Mouse (Mus musculus) layer of hippocampus, postnatal 14 days (tissue): Measurements from ENCODE around the gene Nck2. TPM values are rescaled to one million over a fixed set of nuclear protein-coding genes. Genes with fewer than 3 reads are reported as not detected.

ENCODE experiments used
- DNase-seq, 2 experiments: peaks; one replicate each; pipeline ENCODE4 v3.0.0; 2021 to 2022; ENCODE audit warnings: low spot score in 2 of 2, mixed read lengths in 1 of 2
- total RNA-seq, 2 experiments: library from RNA; stranded (reverse); gene quantifications; 2 replicates each; pipeline ENCODE4 v1.2.3; 2021

Nck2 gene
- total RNA-seq, 2 experiments from 2014 or later = 48.4 to 50.9 TPM

- DNase-seq = no peak
These were observed 21.7 kb downstream of the Nck2 start for GRCm38 (mm10) chr1:43465957-43466624.

DNA sequence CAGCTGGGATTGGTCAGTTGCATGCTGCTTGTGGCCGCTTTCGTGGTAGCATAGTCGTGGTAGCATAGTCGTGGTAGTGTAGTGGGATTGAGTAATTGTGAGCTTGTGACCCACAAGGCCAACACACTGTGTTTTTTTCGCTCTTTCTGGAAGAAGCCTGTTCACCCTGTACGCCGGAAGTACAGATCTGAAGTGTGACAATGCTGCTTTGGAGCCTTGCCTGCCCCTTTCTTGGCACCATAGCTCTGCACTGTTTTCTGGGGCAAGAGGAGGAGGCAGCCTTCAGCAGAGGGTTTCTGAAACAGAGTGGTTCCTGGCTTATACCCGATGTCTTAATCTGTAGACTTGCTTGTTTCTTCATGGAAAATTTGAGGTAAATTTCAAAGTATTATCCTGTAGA lies 23.3 kb downstream of the Nck2 start:
- peak in 1 of 2 experiments; percentile 47 for DNase-seq

- DNase-seq = no peak
These were observed 23.8 kb downstream of the Nck2 start for GRCm38 (mm10) chr1:43468207-43468606.

DNA sequence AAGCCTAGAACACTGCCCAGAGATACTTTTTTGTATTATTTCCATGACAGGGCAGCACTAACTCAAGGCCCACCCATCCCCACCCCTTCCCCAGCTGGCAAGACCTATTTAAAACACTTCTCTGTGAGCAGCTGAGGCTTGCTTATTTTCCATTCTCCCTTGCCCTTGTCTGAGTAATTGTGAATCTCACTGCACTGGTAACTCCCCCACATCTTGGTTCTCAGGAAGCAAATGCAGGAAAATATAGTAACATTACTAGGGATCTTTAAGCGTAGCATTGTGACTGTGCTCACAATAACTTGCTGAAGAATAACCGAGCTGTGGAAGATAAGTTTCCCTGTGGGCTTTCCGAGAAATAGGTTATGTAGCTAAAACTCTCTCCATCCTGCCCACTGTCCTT lies 24.6 kb downstream of the Nck2 start:
- DNase-seq = no peak

DNA sequence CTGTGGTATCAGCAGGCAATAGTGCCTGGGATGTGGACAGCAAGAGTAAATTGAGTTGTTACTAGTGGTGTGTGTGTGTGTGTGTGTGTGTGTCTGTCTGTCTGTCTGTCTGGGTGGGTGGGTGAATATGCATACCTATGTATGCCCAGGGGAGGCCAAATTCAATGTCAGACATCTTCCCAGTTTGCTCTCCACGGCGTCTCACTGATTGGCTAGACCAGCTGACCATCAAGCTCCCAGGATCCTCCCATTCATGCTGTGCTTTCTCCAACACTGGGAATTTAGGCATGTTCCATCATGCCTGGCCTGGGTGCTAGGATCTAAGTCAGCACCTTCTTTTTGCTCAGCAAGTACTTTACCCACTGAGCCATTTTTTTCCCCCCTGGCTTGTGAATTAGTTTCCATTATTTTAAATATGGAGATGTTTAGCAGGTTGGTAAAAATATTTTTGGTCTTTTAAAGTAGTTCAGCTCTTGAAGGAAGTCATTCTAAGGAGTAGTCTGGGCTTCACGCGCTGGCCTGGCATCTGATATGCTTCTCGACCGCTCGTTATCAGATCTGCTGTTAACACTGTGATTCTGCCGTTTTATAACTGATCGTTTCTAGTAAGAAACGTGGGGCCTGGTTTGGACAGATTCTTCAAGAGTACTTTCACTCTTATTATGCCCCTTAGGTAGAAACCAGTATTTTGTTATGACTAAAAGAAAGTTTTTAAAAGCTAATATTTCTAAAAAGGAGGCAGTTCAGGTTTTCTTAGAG lies 26.2 kb downstream of the Nck2 start:
- DNase-seq = no peak

- DNase-seq = no peak
These were observed 27.0 kb downstream of the Nck2 start for GRCm38 (mm10) chr1:43471180-43472045.

DNA sequence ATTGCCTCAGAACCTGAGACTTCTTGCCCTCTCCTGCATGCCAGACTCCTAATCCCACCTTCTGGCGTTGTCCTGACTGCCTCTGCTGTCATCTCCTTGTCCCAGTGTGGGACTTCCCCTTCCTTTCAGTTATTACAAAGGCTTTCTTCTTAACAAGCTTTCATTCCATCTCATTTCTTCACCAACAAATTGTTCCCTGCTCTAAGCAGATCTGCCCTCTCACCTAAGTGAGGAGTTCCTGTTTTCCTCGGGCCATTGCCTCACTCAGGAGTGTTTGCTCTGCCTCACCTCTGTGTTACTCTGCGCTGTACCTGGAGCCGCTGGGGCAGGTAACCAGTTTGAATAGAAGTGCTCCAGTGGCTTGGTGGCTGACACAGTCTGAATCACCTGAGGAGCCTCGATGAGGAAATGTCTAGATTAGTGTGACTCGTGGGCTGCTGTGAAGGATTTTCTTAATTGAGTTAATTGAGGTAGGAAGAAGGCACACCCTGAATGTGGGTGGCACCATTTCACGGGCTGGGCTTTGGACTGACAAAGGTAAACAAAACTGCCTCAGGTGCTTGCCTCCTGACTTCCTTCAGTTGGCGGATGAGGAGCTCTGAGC lies 27.8 kb downstream of the Nck2 start:
- DNase-seq = no peak

GRCm38 (mm10) chr1:43473734-43474534 lies 29.6 kb downstream of the Nck2 start:
- peak; percentile 72 to 74 for DNase-seq

GRCm38 (mm10) chr1:43474535-43475409 lies 30.4 kb downstream of the Nck2 start:
- peak in 1 of 2 experiments; percentile 26 for DNase-seq

DNA sequence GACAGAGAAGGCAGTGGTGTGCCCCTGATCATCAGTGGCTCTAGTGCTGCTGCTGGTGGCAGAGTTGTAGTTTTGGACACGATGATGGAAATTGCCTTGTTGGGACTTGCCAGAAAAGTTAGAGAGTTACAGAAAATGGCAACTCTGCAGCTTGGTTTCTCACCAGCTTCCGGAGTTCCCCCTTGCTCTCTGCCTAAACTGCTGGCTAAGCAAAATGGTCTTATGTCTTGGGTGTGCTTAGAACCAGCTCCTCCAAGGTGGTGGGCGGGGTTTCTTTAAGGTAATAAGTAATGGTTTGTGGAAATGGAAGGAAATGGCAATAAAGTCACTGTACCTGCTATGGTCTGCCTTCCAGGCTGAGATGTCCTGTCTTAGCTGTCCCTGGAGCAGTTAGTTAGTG lies 33.6 kb downstream of the Nck2 start:
- DNase-seq = no peak

GRCm38 (mm10) chr1:43485204-43485603 lies 40.8 kb downstream of the Nck2 start:
- no peak for DNase-seq

GRCm38 (mm10) chr1:43486500-43486899 lies 42.1 kb downstream of the Nck2 start:
- DNase-seq = no peak

DNA sequence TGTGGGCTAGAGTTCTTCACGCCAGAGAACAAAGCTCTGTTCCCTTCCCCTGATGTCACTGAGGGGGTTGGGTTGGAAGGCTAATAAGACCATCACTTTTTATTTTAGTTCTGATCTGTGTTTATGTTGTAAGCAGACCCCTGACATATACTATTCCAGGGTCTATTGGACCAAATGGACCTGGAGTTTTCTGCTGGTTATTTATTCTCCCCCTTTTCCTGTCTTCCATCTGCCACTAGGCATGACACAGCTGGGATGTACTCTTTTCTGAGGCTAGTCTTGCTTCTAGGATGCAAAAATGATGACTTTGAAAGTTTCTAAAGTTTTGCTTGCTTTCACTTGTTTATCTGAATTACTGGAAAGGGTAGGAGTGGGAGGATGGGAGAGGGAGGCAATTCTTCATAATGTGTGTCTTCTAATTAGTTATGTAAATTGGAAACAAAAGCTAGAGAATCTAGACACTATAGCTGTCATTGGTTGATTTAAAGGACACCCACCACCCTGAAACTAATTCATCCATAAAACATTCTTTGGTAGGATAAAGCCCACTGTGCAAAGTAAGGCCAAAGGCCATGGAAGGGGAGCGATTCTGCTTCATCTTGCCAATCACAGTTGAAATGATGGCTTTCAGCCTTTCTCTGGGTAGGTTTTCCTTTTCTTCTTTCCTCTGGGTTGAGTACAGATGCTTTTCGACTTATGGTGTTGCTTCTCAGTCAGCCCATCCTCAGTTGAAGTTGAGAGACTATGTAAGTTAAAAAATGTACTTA lies 42.8 kb downstream of the Nck2 start:
- DNase-seq = no peak

DNA sequence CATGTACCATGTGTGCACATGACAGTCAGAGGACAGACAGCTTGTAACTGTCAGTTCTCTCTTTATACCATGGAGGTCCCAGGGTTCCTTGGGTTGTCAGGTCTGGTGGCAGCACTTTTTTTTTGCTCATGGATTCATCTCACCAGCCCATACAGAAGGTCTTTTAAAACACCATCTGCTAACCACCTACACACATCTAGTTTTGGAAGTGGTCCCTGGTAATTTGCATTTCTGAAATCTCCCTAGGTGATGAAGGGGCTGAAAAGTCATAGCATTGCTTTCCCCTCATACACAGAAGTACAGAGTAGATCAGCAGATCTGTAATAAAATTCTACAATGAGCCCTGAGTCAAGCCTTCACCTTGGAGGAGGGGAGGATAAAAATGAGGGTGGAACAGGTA lies 44.9 kb downstream of the Nck2 start:
- peak in 1 of 2 experiments; percentile 42 for DNase-seq

DNA sequence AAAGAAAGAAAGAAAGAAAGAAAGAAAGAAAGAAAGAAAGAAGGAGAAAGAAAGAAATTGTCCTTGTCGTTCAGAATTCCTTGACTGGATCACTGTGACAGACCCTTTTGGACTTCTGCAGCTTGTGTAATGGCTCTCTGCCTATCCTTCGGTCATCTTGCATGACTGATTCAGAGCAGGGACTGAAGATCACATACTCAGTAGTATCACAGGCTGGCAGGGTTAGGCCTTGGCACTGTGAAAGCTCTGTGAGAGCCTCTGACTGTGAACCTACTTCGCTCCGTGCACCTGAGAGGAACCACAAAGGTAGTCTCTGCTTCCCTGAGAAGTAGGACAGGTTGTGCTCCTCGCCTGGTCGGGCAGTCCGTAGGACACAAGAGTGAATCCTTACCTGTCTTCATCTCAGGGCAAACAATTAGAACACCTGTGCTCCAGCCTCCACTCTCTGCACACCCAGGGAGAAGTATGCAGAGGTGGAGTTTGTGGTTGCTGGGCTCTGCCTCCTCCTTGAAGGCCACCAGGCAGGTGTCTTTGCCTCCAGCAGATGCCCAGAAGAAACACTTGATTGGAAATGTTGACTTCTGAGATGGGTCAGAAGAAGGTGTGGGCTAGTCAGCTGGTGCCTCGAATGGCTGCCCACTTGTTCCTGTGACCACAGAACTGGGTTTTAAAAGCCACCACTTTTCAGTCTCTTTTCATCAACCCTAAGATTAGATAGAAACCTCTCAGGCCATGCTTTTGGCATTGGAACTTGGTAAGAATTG lies 47.3 kb downstream of the Nck2 start:
- DNase-seq = no peak

- no peak for DNase-seq
These were observed 48.5 kb downstream of the Nck2 start for GRCm38 (mm10) chr1:43492803-43493437.

GRCm38 (mm10) chr1:43496051-43496450 lies 51.7 kb downstream of the Nck2 start:
- no peak for DNase-seq

- DNase-seq = no peak
These were observed 52.6 kb downstream of the Nck2 start for GRCm38 (mm10) chr1:43496993-43497392.
